Mouse (Mus musculus) small intestine, adult 2 months (tissue): ENCODE results near the gene Rph3al.

Source experiments
- CTCF ChIP-seq: fragments of 200-500 bp; IDR thresholded peaks from 2 replicates; pipeline ENCODE4 v1.5.1; 2012; ENCODE audit warnings: low read depth, mild to moderate bottlenecking, control low read depth, inconsistent platforms, low read length, moderate library complexity, mixed read lengths; ENCODE audit not compliant: insufficient replicate concordance, insufficient read length; ENCODE audit errors: extremely low read depth
- POLR2A ChIP-seq: fragments of 200-500 bp; IDR thresholded peaks from 2 replicates; pipeline ENCODE4 v1.6.1; 2012; ENCODE audit warnings: low read depth, mild to moderate bottlenecking, control low read depth, inconsistent platforms, low read length, moderate library complexity

GRCm38 (mm10) chr11:75927881-75928280 lies 10.3 kb downstream of the Rph3al start:
- TF ChIP-seq CTCF: no peak
- TF ChIP-seq POLR2A: no peak
